Mouse (Mus musculus) Patski (cell line): ENCODE measurements around the gene Nav2. TPM values are rescaled to one million over a fixed set of nuclear protein-coding genes. Genes with fewer than 3 reads are reported as not detected.
A peak's percentile ranks its signal among the peaks of the same experiment; 100 is the strongest.

Experiments used
- ATAC-seq: fragments of 100-300 bp; one replicate; pipeline ENCODE4 v1.8.0; 2021
- CTCF ChIA-PET: fragments of 350-600 bp; sonication (Branson Sonifier 250); formaldehyde crosslinking; loops from one replicate; lab custom pipeline; 2022; ENCODE audit warnings: inconsistent platforms; lab: Charles Lee
- POLR2A ChIA-PET: fragments of 350-600 bp; sonication (Branson Sonifier 250); formaldehyde crosslinking; loops from one replicate; lab custom pipeline; 2022; ENCODE audit warnings: antibody characterized with exemption, inconsistent platforms; lab: Charles Lee
- DNase-seq: peaks from one replicate; pipeline ENCODE4 v3.0.0-alpha.2; 2011; ENCODE audit warnings: low read depth, low spot score
- H3K27me3 ChIP-seq: fragments of 371-371 bp; one replicate; pipeline ENCODE4 v1.5.1; 2021
- CTCF ChIP-seq: fragments of 100-300 bp; IDR thresholded peaks from one replicate; pipeline ENCODE4 v1.5.1; 2021
- in situ Hi-C: fragments of 300-500 bp; cut with MboI; formaldehyde crosslinking; loops from 3 replicates; pipeline ENCODE4 v1.11.1; 2018; ENCODE audit warnings: low pct_unique_long_range_greater_than_20kb, mixed read lengths
- polyA plus RNA-seq: library from polyadenylated mRNA; unstranded; gene quantifications from one replicate; pipeline ENCODE4 v1.2.3, GENCODE M21; 2021

Gene Nav2
- polyA plus RNA-seq, 1 experiment from 2014 or later = 13.3 TPM

DNA sequence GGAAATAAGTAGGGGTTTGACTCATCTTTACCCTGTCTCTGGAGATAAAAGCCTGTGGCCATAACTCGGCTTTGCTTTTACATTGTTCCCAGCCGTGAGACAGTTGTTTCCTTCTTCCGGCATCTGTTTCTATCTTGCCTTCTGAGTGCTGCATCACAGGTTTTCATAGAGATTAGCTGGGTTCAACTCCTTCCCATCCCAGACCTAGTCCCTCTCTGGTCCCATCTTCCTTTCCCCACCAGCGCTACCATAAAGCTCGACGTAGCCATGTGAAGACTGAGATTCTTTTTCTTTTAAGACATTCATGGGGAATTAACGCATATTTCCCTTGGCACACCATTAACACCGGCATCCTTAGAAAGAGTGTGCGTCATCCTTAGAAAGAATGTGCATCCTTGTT, 613.5 kb downstream of the Nav2 start:
- in situ Hi-C loops = loop anchor here (5.0 kb wide), 1 partner anchor 35 kb away; no protein-coding TSS in a partner anchor
- H3K27me3 ChIP-seq = no peaks in the 10 kb centered on the region
- ChIA-PET CTCF (interaction anchor here (1.1 to 1.5 kb wide), 5 partner anchors 9 to 29 kb away, joined by 3 to 4 read pairs (median 4); no protein-coding TSS in a partner anchor), POLR2A (no interaction called here)
- TF ChIP-seq CTCF = no peak
- no peak for DNase-seq
- ATAC-seq = peak; percentile 33

DNA sequence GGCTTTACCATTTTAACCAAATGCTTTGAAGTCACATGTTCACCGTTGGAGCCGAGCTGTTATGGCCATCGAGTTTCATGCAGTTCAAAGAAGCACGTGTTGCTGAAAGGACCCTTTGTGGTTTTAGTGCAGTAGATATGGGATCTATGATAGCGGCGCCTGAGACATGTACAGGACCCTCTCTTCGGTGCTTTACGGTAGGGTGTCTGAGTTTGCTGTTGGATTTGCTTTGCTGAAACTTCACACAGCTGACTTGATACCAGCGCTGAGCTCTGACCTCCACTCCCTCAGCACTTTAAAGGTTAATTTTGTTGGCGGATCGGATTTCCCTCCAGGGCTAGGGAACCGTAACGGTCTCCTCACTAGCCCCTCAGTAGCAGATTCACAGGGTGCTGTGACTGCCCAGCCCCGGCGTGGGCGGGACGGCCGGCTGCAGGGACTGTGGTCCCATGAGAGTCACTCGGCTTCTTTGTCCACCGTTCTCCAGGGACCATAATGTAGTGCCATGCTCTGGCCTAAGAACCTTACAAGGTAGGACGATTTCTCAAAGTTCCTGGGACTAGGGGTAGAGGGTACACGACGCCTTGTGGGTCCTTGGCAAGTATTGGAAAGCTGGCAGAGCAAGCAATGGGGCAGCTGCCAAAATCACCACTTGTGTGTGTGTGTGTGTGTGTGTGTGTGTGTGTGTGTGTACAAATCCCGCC, 614.0 kb downstream of the Nav2 start:
- ATAC-seq (peak; percentile 33), DNase-seq (no peak)
- no peak for TF ChIP-seq CTCF
- no peaks in the 10 kb centered on the region for H3K27me3 ChIP-seq
- POLR2A ChIA-PET = interaction anchor here (0.9 kb wide), 1 partner anchor 21 kb away, joined by 3 read pairs; no protein-coding TSS in a partner anchor
- in situ Hi-C loops = loop anchor here (5.0 kb wide), 1 partner anchor 35 kb away; no protein-coding TSS in a partner anchor
- CTCF ChIA-PET = interaction anchor here (1.1 to 1.5 kb wide), 3 partner anchors 9 to 29 kb away, joined by 3 to 4 read pairs (median 4); no protein-coding TSS in a partner anchor

DNA sequence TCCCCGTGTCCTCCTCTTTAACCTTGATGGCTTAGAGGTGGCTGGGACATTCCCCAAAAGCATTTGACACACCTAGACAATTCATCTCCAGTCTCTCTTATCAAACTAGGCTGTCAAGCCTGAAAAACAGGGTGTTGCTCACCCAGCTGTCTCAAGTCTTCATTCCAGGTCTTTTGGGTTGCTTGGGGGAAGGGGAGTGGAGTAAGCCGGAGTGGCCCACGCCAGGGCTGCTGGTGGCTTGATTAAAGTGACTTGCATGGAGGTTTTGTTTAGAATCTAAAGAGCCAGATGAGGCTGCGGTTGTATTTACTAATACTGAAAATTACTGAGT, 614.6 kb downstream of the Nav2 start:
- POLR2A ChIA-PET = interaction anchor here (0.9 kb wide), 1 partner anchor 21 kb away, joined by 3 read pairs; no protein-coding TSS in a partner anchor
- H3K27me3 ChIP-seq = no peaks in the 10 kb centered on the region
- ATAC-seq (no peak), DNase-seq (no peak)
- no peak for TF ChIP-seq CTCF
- CTCF ChIA-PET = interaction anchor here (1.1 to 1.5 kb wide), 2 partner anchors 29 to 30 kb away, joined by 3 to 4 read pairs; no protein-coding TSS in a partner anchor
- in situ Hi-C loops = loop anchor here (5.0 kb wide), 1 partner anchor 34 kb away; no protein-coding TSS in a partner anchor

DNA sequence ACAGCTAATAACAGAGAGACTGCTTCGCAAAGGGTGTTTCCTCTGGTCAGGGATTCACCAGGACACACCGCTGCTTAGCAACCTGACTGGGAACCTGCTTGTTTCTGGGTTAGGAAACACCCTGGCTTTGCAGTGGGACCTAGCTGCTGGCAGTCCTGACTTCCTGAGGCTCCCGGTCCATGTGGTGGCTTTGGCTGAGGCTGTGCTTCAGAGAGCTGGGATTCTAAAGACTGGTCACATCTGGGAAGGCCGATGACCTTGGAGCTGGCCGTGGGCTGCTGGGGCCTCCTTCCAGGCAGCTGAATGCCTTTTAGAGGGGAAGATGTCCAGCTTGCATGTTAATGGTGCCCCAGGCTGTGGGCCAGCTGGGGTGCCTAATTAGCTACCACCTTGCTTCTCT, 615.2 kb downstream of the Nav2 start:
- POLR2A ChIA-PET = interaction anchor here (0.9 kb wide), 1 partner anchor 20 kb away, joined by 3 read pairs; no protein-coding TSS in a partner anchor
- no peak for DNase-seq
- TF ChIP-seq CTCF = no peak
- CTCF ChIA-PET = interaction anchor here (0.7 to 1.0 kb wide), 2 partner anchors 12 to 30 kb away, joined by 3 read pairs; no protein-coding TSS in a partner anchor
- H3K27me3 ChIP-seq = no peaks in the 10 kb centered on the region
- no peak for ATAC-seq
- in situ Hi-C loops = loop anchor here (5.0 kb wide), 1 partner anchor 34 kb away; no protein-coding TSS in a partner anchor

DNA sequence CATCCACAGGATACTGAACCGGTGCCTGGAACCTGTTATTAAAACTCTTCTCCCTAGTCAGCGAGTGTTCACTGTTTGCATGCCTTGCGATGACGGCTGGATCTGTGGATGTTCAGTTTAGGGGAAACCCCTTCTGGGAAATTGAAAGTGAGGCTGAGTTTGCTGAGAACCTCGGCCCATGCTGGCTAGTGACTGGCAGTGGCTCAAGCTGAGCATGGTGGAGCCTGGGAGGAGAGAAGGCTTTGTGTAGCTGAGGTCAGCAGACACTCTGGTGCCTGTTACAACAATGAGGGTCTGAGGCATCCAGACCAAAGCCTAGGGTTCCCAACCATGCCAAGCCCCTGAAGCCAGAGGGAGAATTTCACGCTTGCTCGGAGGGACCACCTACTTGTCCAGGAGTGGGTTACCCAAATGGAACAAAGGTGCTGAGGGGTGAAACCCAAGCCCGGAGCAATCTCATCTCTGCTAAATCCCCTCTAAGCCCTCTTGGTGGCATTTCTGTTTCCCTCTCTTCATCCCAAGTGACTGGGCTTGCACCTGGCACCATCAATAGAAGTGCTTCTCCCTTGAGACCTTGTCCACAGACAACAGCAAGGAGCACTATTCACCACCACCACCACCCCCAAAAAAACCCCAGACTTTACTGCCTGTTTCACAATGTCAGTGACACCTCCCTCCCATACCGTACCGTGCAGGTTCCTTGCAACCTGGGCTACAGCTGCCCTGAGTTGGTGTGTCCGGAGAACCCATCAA, 617.0 kb downstream of the Nav2 start:
- ChIA-PET CTCF (interaction anchor here (0.8 kb wide), 1 partner anchor 16 kb away, joined by 3 read pairs; no protein-coding TSS in a partner anchor), POLR2A (interaction anchor here (0.6 kb wide), 2 partner anchors 37 to 62 kb away, joined by 3 to 5 read pairs; no protein-coding TSS in a partner anchor)
- TF ChIP-seq CTCF = no peak
- no peak for DNase-seq
- in situ Hi-C loops = no loop called here
- H3K27me3 ChIP-seq = no peaks in the 10 kb centered on the region
- no peak for ATAC-seq

DNA sequence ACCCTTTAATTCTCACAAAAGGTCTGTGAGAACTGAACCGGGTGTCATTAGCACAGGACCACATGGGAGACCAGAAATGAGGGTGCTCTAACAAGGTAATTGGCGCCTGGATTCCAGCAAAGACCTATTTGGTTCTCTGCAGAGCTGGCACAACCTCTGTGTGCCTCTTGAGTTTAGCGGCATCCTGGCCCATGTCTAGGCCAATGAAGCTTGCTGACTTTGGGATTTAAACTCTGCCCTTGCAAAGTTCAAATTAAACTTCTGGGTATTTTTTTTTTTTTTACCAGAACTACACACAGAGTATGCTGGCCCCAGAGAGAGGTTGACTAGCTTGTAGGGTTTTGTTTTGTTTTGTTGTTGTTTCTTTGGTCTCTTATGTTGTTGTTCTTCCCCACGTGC, 617.6 kb downstream of the Nav2 start:
- no peaks in the 10 kb centered on the region for H3K27me3 ChIP-seq
- TF ChIP-seq CTCF = no peak
- DNase-seq (no peak), ATAC-seq (no peak)
- in situ Hi-C loops = no loop called here
- POLR2A ChIA-PET = interaction anchor here (0.6 kb wide), 1 partner anchor 20 kb away, joined by 3 read pairs; no protein-coding TSS in a partner anchor
- CTCF ChIA-PET = interaction anchor here (1.3 kb wide), 1 partner anchor 15 kb away, joined by 3 read pairs; no protein-coding TSS in a partner anchor

DNA sequence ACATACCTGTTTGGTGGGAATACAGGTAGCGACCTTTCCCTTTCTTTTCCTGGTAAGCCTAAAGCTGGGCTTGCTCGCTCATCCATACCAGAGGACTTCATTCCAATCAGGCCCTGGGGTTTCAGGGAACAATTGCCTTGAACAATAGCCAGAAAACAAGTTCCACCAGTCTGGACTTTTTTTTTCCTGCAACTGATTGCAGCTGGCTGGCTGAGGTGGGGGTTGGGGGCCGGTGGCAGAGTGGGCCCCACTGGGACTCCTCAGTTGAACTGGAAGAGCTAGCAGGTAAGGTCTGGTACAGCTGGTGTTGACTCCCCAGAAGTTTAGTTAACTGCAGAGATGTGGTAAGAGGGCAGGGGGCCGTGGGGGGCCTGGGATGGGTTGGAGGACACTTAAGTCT, 619.0 kb downstream of the Nav2 start:
- TF ChIP-seq CTCF = no peak
- ChIA-PET POLR2A (no interaction called here), CTCF (interaction anchor here (1.0 to 1.3 kb wide), 4 partner anchors 14 to 59 kb away, joined by 3 read pairs; no protein-coding TSS in a partner anchor)
- ATAC-seq (no peak), DNase-seq (no peak)
- in situ Hi-C loops = no loop called here
- H3K27me3 ChIP-seq = no peaks in the 10 kb centered on the region

DNA sequence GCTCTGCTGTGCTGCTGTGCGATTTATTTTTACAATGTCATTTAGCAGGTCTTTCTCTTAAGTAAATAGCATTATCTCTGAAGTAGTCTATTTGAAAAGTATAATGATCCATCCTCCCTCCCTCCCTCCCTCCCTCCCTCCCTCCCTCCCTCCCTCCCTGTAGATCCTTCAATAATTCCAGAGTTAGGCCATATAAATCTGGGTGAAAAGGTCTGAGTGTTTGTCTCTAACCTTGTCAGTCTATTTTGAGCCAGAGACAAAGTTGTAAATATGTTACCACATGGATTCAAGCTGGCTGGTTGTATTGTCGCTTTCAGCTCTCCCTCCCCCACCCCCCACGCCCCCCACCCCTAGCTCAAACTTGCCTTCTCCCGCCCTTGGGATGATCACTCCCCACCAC, 619.4 kb downstream of the Nav2 start:
- in situ Hi-C loops = no loop called here
- CTCF ChIA-PET = interaction anchor here (1.0 to 1.2 kb wide), 3 partner anchors 20 to 60 kb away, joined by 3 read pairs; no protein-coding TSS in a partner anchor
- ATAC-seq (no peak), DNase-seq (no peak)
- no peaks in the 10 kb centered on the region for H3K27me3 ChIP-seq
- no peak for TF ChIP-seq CTCF
- POLR2A ChIA-PET = no interaction called here

DNA sequence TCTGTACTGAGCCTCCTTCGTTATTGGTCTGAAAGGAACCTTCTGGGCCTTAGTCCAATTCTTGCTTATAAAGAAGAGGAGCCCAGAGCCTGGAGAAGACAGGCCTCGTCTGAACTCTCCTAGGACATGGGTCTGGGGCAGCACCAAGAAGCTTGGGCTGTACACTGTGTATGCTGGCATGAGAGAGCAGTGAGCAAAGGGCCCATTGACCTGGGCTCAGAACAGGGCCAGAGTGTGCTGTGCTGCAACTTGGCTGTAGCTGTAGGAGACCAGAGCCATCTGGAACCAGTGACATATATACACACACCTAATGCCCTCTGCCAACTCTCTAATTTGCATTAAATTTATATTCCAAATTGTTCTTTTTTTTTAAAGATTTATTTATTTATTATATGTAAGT, 621.0 kb downstream of the Nav2 start:
- in situ Hi-C loops = no loop called here
- ATAC-seq = no peak
- ChIA-PET CTCF (no interaction called here), POLR2A (interaction anchor here (0.7 kb wide), 1 partner anchor 18 kb away, joined by 3 read pairs; no protein-coding TSS in a partner anchor)
- H3K27me3 ChIP-seq = no peaks in the 10 kb centered on the region
- DNase-seq = no peak
- TF ChIP-seq CTCF = no peak

DNA sequence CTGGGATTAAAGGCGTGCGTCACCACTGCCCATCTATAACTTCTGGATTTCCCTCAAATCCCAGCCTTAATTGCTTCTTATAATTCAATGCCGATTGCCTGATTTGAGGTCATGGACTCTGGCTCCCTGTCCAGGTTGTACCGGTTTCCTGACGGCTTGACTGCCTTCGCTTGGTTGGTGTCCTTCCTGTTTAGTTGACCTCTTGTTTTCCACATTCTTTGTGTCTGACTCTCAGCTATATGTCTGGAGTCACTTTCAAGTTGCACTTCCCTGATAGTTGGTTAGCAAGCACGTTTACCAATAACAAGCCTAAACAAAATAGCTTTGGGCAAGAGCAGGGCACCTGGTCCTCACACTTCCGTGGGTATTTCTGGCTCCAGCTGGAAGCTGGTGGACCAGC, 625.1 kb downstream of the Nav2 start:
- ATAC-seq (no peak), DNase-seq (no peak)
- ChIA-PET CTCF (interaction anchor here (1.4 kb wide), 1 partner anchor 40 kb away, joined by 3 read pairs; no protein-coding TSS in a partner anchor), POLR2A (no interaction called here)
- no peak for TF ChIP-seq CTCF
- no peaks in the 10 kb centered on the region for H3K27me3 ChIP-seq
- in situ Hi-C loops = no loop called here
